Mouse (Mus musculus) heart, embryonic 11.5 days (tissue): ENCODE measurements at regions not wholly inside any gene's neighbourhood (a gene's known extent, or its start where the extent isn't known, plus 50 kb on each side); places are given as distances from the start of the nearest gene placed in this dataset.

Experiments used
- ATAC-seq: fragments of 200-750 bp; cut with Nextera tagmentation; replicated peaks from 2 replicates; pipeline ENCODE4 v1.8.0; 2017; ENCODE audit warnings: moderate library complexity; ENCODE audit not compliant: insufficient number of reproducible peaks, low FRiP score, low TSS enrichment
- H3K27ac ChIP-seq: fragments of 300-500 bp; sonication (generic); 2 replicates; pipeline ENCODE4 v1.5.1; 2014; ENCODE audit warnings: mild to moderate bottlenecking, low read depth, low read length
- H3K27me3 ChIP-seq: fragments of 300-500 bp; sonication (generic); 2 replicates; pipeline ENCODE4 v1.6.1; 2014; ENCODE audit warnings: mild to moderate bottlenecking, low read length, mixed read lengths; ENCODE audit not compliant: control insufficient read depth, insufficient read depth
- H3K36me3 ChIP-seq: fragments of 300-500 bp; sonication (generic); 2 replicates; pipeline ENCODE4 v1.6.1; 2014; ENCODE audit warnings: mild to moderate bottlenecking, low read length, moderate library complexity, mixed read lengths; ENCODE audit not compliant: control insufficient read depth, insufficient read depth
- H3K4me1 ChIP-seq: fragments of 300-500 bp; sonication (generic); 2 replicates; pipeline ENCODE4 v1.6.1; 2014; ENCODE audit warnings: low read length; ENCODE audit not compliant: control insufficient read depth, insufficient read depth
- H3K4me2 ChIP-seq: fragments of 300-500 bp; sonication (generic); 2 replicates; pipeline ENCODE4 v1.6.1; 2014; ENCODE audit warnings: mild to moderate bottlenecking, moderate library complexity
- H3K4me3 ChIP-seq: fragments of 300-500 bp; sonication (generic); 2 replicates; pipeline ENCODE4 v1.5.1; 2014; ENCODE audit warnings: low read depth, low read length
- H3K9ac ChIP-seq: fragments of 300-500 bp; sonication (generic); 2 replicates; pipeline ENCODE4 v1.6.1; 2014; ENCODE audit warnings: mild to moderate bottlenecking, low read depth, low read length, moderate library complexity
- H3K9me3 ChIP-seq: fragments of 300-500 bp; sonication (generic); replicated peaks from 2 replicates; pipeline ENCODE4 v1.6.1; 2016; ENCODE audit warnings: low read length; ENCODE audit not compliant: control insufficient read depth
- WGBS: fragments of 180-500 bp; shearing (Covaris S2); extraction: QIAGEN DNeasy Blood & Tissue Kit; methylation state at CpG from one replicate; pipeline ENCODE4 v1.1.7; 2014; ENCODE audit not compliant: insufficient replicate concordance; 5-methylcytosine and 5-hydroxymethylcytosine counted together

DNA sequence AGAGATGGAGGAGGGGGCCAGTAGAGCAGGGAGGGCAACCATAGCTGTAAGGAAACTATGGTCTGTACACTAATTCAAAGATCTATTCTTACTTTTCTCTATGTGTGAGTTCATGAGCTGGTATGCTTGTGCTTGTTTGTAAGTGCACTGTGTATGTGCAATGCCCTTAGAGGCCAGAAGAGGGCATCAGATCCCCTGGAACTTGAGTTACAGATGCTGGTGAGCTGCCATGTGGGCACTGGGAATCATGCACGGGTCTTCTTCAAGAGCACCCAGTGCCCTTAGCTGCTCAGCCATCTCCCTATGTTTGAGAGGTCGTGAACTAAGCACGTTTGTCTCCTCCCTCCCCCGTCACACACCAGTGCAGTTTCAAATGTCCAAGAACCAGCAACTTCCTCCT lies 68.9 kb downstream of the Tbx3 start:
- H3K27ac ChIP-seq, result no peak overlapping the region
- H3K4me1 ChIP-seq, result no peaks in the 10 kb centered on the region
- ATAC-seq, result no peak
- no peak overlapping the region for H3K9ac ChIP-seq
- 0 out of 2 replicates have a peak, but pooled peaks cover 4% of the 10 kb centered on the region for H3K27me3 ChIP-seq
- no peaks in the 10 kb centered on the region for H3K9me3 ChIP-seq
- 76% methylated on average over 4 of the region's 4 CpGs for whole genome bisulfite sequencing
- H3K4me3 ChIP-seq, result no peak overlapping the region
- no peak overlapping the region for H3K4me2 ChIP-seq
- H3K36me3 ChIP-seq, result no peaks in the 10 kb centered on the region

GRCm38 (mm10) chr5:119741116-119741515 lies 70.6 kb downstream of the Tbx3 start:
- Histone ChIP-seq H3K27me3 (0 out of 2 replicates have a peak, but pooled peaks cover 4% of the 10 kb centered on the region), H3K4me2 (peak overlapping the region; percentile 39), H3K36me3 (no peaks in the 10 kb centered on the region), H3K27ac (no peak overlapping the region), H3K9me3 (no peaks in the 10 kb centered on the region), H3K4me3 (no peak overlapping the region), H3K4me1 (no peaks in the 10 kb centered on the region), H3K9ac (no peak overlapping the region)
- no peak for ATAC-seq
- WGBS, result 4% methylated on average over 6 of the region's 6 CpGs

DNA sequence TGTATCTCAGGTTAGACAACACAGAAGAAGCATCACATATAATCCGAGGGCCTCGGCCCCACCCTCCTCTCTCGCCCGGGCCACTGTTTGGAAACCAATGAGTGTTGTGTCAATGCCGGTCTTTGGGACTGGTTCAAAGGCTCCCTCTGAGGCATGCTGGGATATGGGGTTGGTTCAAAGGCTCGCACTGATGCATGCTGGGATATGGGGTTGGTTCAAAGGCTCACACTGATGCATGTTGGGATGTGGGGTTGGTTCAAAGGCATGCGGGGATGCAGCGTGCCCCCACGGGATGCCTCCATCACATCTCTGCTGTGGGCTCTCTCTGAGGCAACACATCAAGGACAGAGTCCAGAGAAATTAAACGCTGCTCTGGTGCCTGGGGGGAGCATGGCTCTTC lies 73.3 kb downstream of the Tbx3 start:
- Histone ChIP-seq H3K4me2 (no peak overlapping the region), H3K9me3 (no peaks in the 10 kb centered on the region), H3K27me3 (peaks cover 13% of the 10 kb centered on the region), H3K36me3 (no peaks in the 10 kb centered on the region), H3K4me1 (peaks cover 2% of the 10 kb centered on the region; the same call in 1 of the 2 replicates), H3K27ac (no peak overlapping the region), H3K9ac (no peak overlapping the region), H3K4me3 (no peak overlapping the region)
- 80% methylated on average over 10 of the region's 10 CpGs for WGBS
- ATAC-seq, result no peak

DNA sequence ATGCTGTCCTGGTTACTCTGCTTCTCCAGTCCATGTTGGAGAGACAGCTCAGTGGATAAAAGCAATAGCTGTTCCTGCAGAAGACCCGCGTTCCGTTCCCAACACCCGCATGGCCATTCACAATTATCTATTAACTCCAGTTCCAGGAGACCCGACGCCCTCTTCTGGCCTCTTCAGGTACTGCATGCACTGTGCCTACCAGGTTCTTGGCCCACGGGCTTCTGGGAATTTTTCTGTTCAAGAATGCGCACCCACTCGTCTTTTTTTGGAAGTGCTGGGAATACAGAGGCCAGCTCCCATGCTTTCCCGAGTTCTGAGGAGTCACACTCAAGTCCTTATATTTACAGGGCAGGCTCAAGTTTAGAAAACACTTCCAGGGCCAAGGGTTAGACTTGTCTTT lies 76.6 kb downstream of the Tbx3 start:
- Histone ChIP-seq H3K9me3 (no peaks in the 10 kb centered on the region), H3K9ac (no peak overlapping the region), H3K36me3 (no peaks in the 10 kb centered on the region), H3K27me3 (peaks cover 27% of the 10 kb centered on the region), H3K27ac (no peak overlapping the region), H3K4me1 (peaks cover 2% of the 10 kb centered on the region; the same call in 1 of the 2 replicates), H3K4me2 (no peak overlapping the region), H3K4me3 (no peak overlapping the region)
- 64% methylated on average over 10 of the region's 10 CpGs for WGBS
- ATAC-seq, result no peak

GRCm38 (mm10) chr5:119748667-119749066 lies 78.2 kb downstream of the Tbx3 start:
- 2% methylated on average over 21 of the region's 21 CpGs for WGBS
- H3K4me2 ChIP-seq, result peak overlapping the region; percentile 72
- ATAC-seq, result no peak
- peak overlapping the region; percentile 39 for H3K4me3 ChIP-seq
- no peaks in the 10 kb centered on the region for H3K36me3 ChIP-seq
- H3K27me3 ChIP-seq, result peaks cover 23% of the 10 kb centered on the region
- no peaks in the 10 kb centered on the region for H3K9me3 ChIP-seq
- H3K27ac ChIP-seq, result no peak overlapping the region
- H3K9ac ChIP-seq, result no peak overlapping the region
- peaks cover 2% of the 10 kb centered on the region; the same call in 1 of the 2 replicates for H3K4me1 ChIP-seq

DNA sequence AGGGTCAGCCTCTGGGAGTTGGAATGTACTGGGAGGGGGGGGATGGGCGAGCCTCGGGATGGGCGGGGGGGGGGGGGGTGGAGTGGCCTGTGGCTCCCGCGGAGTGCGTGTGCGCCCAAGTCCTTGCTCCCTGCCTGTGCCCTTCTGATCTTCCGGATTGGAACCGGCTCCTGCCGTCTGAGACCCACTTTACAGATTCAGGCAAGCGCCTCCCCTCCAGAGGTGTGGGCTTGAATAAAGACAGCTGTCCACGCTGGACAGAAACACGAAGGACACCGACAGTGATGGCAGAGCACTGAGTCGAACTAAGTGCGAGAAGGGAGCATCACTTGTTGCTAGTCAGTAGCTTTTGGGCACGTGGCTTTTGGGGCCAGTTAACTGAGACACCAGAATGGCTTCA lies 78.7 kb downstream of the Tbx3 start:
- 5% methylated on average over 12 of the region's 17 CpGs for WGBS
- ATAC-seq, result no peak
- Histone ChIP-seq H3K27ac (no peak overlapping the region), H3K4me2 (peak overlapping the region; percentile 72), H3K36me3 (no peaks in the 10 kb centered on the region), H3K9me3 (no peaks in the 10 kb centered on the region), H3K4me1 (peaks cover 2% of the 10 kb centered on the region; the same call in 1 of the 2 replicates), H3K9ac (no peak overlapping the region), H3K27me3 (peaks cover 23% of the 10 kb centered on the region), H3K4me3 (peak overlapping the region; percentile 39)

GRCm38 (mm10) chr5:119755782-119756181 lies 76.7 kb upstream of the Tbx5 start:
- Histone ChIP-seq H3K27ac (no peak overlapping the region), H3K4me3 (no peak overlapping the region), H3K36me3 (no peaks in the 10 kb centered on the region)

DNA sequence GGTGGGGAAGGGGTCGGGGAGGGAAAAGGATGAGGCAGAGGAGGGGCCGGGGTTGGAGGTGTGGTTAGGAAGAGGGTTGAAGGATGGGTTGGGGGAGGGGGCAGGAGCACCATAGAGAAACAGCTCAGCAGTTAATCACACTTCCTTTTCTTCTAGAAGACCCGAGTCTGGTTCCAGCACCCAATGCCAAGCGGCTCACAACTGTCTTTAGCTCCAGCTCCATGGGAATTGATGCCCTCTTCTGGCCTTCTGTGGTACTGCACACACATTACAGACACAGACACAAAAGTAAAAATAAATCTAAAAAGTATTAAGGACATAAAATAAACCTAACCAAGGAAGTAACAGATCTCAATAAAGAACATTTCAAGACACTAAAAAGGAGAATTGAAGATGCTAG lies 73.6 kb upstream of the Tbx5 start:
- no peak overlapping the region for H3K4me2 ChIP-seq
- no peaks in the 10 kb centered on the region for H3K27me3 ChIP-seq
- H3K9me3 ChIP-seq, result no peaks in the 10 kb centered on the region
- no peak overlapping the region for H3K27ac ChIP-seq
- no peaks in the 10 kb centered on the region for H3K4me1 ChIP-seq
- H3K36me3 ChIP-seq, result no peaks in the 10 kb centered on the region
- no peak overlapping the region for H3K4me3 ChIP-seq
- no peak for ATAC-seq
- H3K9ac ChIP-seq, result no peak overlapping the region
- WGBS, result 74% methylated on average over 4 of the region's 4 CpGs

More at GRCm38 (mm10) chr5:119755782-119756181, 76.7 kb upstream of the Tbx5 start:
- ATAC-seq, result no peak
- peaks cover 2% of the 10 kb centered on the region; the same call in 1 of the 2 replicates for H3K27me3 ChIP-seq
- H3K4me1 ChIP-seq, result no peaks in the 10 kb centered on the region
- WGBS, result 56% methylated on average over 9 of the region's 9 CpGs
- H3K9me3 ChIP-seq, result no peaks in the 10 kb centered on the region
- no peak overlapping the region for H3K9ac ChIP-seq
- no peak overlapping the region for H3K4me2 ChIP-seq

GRCm38 (mm10) chr5:119762102-119762501 lies 70.4 kb upstream of the Tbx5 start:
- no peaks in the 10 kb centered on the region for H3K9me3 ChIP-seq
- no peaks in the 10 kb centered on the region for H3K27me3 ChIP-seq
- ATAC-seq, result no peak
- 74% methylated on average over 4 of the region's 4 CpGs for WGBS
- H3K4me3 ChIP-seq, result no peak overlapping the region
- H3K4me2 ChIP-seq, result no peak overlapping the region
- H3K4me1 ChIP-seq, result no peaks in the 10 kb centered on the region
- no peaks in the 10 kb centered on the region for H3K36me3 ChIP-seq
- no peak overlapping the region for H3K27ac ChIP-seq
- no peak overlapping the region for H3K9ac ChIP-seq
